ENCODE assay signal across 20 mouse cellular contexts in genomic region chr6:145358001-145358400, GRCm38 (mm10).
DNase-seq lines count a peak whose midpoint lies in the region; ATAC-seq and TF ChIP-seq lines count a peak whose summit lies in the region.
"Had no signal": no experiment of that assay in that cellular context is flagged by ENCODE, and none has a peak within 500 bp of the region (broad histone marks: within the 10 kb centered on the region; RNA-seq: fewer than 3 reads in every experiment).

No protein-coding gene starts in this region.

- ATAC-seq in midbrain, embryonic 13.5 days, result no peak
- ATAC-seq in midbrain, embryonic 11.5 days (ENCODE audit: low FRiP score), result no peak
- ATAC-seq in embryonic facial prominence, embryonic 13.5 days (ENCODE audit: insufficient number of reproducible peaks, insufficient read depth, low FRiP score, low TSS enrichment, low read depth), result no peak
- ATAC-seq in limb, embryonic 13.5 days (ENCODE audit: low FRiP score, low read depth), result peak; percentile 26; the same call in 1 of the 2 replicates
- no peak for ATAC-seq in stomach, postnatal 0 days (ENCODE audit: low FRiP score, low TSS enrichment)
- ATAC-seq: forebrain, embryonic 13.5 days; forebrain, postnatal 0 days; hindbrain, postnatal 0 days had no signal

- no peak overlapping the region for H3K4me2 ChIP-seq in midbrain, embryonic 13.5 days (replicated peaks)
- H3K4me2 ChIP-seq in midbrain, embryonic 11.5 days, result no peak overlapping the region
- H3K4me2 ChIP-seq in embryonic facial prominence, embryonic 13.5 days, result peak overlapping the region; percentile 1; the same call in 1 of the 2 replicates
- no peak overlapping the region for H3K4me2 ChIP-seq in limb, embryonic 13.5 days (replicated peaks)
- no peak overlapping the region for H3K4me2 ChIP-seq in stomach, postnatal 0 days (replicated peaks; ENCODE audit: low read depth)
- H3K4me2 ChIP-seq: forebrain, embryonic 13.5 days; hindbrain, embryonic 13.5 days had no signal

- H3K4me3 ChIP-seq in midbrain, embryonic 13.5 days (replicated peaks), result no peak overlapping the region
- H3K4me3 ChIP-seq in midbrain, embryonic 11.5 days (ENCODE audit: low read depth, low read length), result no peak overlapping the region
- no peak overlapping the region for H3K4me3 ChIP-seq in embryonic facial prominence, embryonic 13.5 days
- H3K4me3 ChIP-seq in limb, embryonic 13.5 days, result no peak overlapping the region
- H3K4me3 ChIP-seq in stomach, postnatal 0 days (ENCODE audit: low read depth, low read length), result no peak overlapping the region
- H3K4me3 ChIP-seq: forebrain, embryonic 13.5 days; heart, embryonic 10.5 days; hindbrain, embryonic 13.5 days had no signal

- H3K9ac ChIP-seq in midbrain, embryonic 13.5 days (replicated peaks), result 0 out of 2 replicates have a peak overlapping the region, but pooled peaks have one; percentile 14
- no peak overlapping the region for H3K9ac ChIP-seq in midbrain, embryonic 11.5 days (ENCODE audit: low read length)
- H3K9ac ChIP-seq in embryonic facial prominence, embryonic 13.5 days, result no peak overlapping the region
- no peak overlapping the region for H3K9ac ChIP-seq in limb, embryonic 13.5 days
- H3K9ac ChIP-seq in stomach, postnatal 0 days (ENCODE audit: low read length), result no peak overlapping the region
- H3K9ac ChIP-seq: forebrain, embryonic 13.5 days; forebrain, postnatal 0 days; hindbrain, embryonic 13.5 days had no signal

- H3K4me1 ChIP-seq in midbrain, embryonic 13.5 days (replicated peaks), result peaks cover 4% of the 10 kb centered on the region; the same call in 1 of the 2 replicates
- no peaks in the 10 kb centered on the region for H3K4me1 ChIP-seq in midbrain, embryonic 11.5 days (ENCODE audit: control insufficient read depth, insufficient read depth, low read length)
- peaks cover 49% of the 10 kb centered on the region for H3K4me1 ChIP-seq in embryonic facial prominence, embryonic 13.5 days
- peaks cover 53% of the 10 kb centered on the region for H3K4me1 ChIP-seq in limb, embryonic 13.5 days
- H3K4me1 ChIP-seq in stomach, postnatal 0 days (replicated peaks; ENCODE audit: control insufficient read depth, insufficient read depth), result no peaks in the 10 kb centered on the region
- H3K4me1 ChIP-seq: forebrain, embryonic 13.5 days; hindbrain, embryonic 13.5 days had no signal

- H3K36me3 ChIP-seq in midbrain, embryonic 13.5 days, result no peaks in the 10 kb centered on the region
- no peaks in the 10 kb centered on the region for H3K36me3 ChIP-seq in midbrain, embryonic 11.5 days (ENCODE audit: control insufficient read depth, insufficient read depth, low read length)
- H3K36me3 ChIP-seq in embryonic facial prominence, embryonic 13.5 days, result no peaks in the 10 kb centered on the region
- no peaks in the 10 kb centered on the region for H3K36me3 ChIP-seq in limb, embryonic 13.5 days
- H3K36me3 ChIP-seq in stomach, postnatal 0 days (ENCODE audit: control insufficient read depth, insufficient read depth, low read length), result no peaks in the 10 kb centered on the region
- H3K36me3 ChIP-seq: heart, embryonic 10.5 days; hindbrain, embryonic 13.5 days had no signal

- no peak for TF ChIP-seq CTCF in stomach, postnatal 0 days (IDR thresholded peaks at IDR 0.05; ENCODE audit: low read depth)

- intact Hi-C loops in heart, postnatal 10 days (cut with DNase I), result no loop called here

- DNase-seq in midbrain, embryonic 11.5 days (ENCODE audit: low spot score, missing footprints), result no peak
- DNase-seq in lung, postnatal 4 days, result no peak
- no peak for DNase-seq in stomach, postnatal 0 days (ENCODE audit: low spot score)
- no peak for DNase-seq in heart, postnatal 10 days
- DNase-seq: adrenal gland, adult 2 months; adrenal gland, postnatal 25 days; cerebellum, adult 2 months; cerebellum, postnatal 14 days; embryo, embryonic 11 days; forebrain, postnatal 0 days; gastrocnemius, postnatal 25 days; heart, postnatal 14 days had no signal

- TF ChIP-seq EP300 in stomach, postnatal 0 days (optimal IDR thresholded peaks at IDR 0.05), result no peak

- 0 out of 2 replicates have a peak, but pooled peaks cover 4% of the 10 kb centered on the region for H3K9me3 ChIP-seq in midbrain, embryonic 13.5 days
- H3K9me3 ChIP-seq in midbrain, embryonic 11.5 days (ENCODE audit: control insufficient read depth, low read length), result peaks cover 3% of the 10 kb centered on the region; the same call in 1 of the 2 replicates
- no peaks in the 10 kb centered on the region for H3K9me3 ChIP-seq in embryonic facial prominence, embryonic 13.5 days
- peaks cover 6% of the 10 kb centered on the region; the same call in 1 of the 2 replicates for H3K9me3 ChIP-seq in limb, embryonic 13.5 days
- no peaks in the 10 kb centered on the region for H3K9me3 ChIP-seq in stomach, postnatal 0 days (ENCODE audit: control insufficient read depth, low read length)
- H3K9me3 ChIP-seq: forebrain, embryonic 13.5 days; heart, embryonic 10.5 days; hindbrain, embryonic 13.5 days had no signal

- H3K27ac ChIP-seq in midbrain, embryonic 13.5 days, result no peak overlapping the region
- H3K27ac ChIP-seq in midbrain, embryonic 11.5 days (ENCODE audit: low read depth, low read length), result no peak overlapping the region
- peak overlapping the region; percentile 85 for H3K27ac ChIP-seq in embryonic facial prominence, embryonic 13.5 days
- H3K27ac ChIP-seq in limb, embryonic 13.5 days, result peak overlapping the region; percentile 67; the same call in 1 of the 2 replicates
- H3K27ac ChIP-seq in stomach, postnatal 0 days (replicated peaks), result no peak overlapping the region
- H3K27ac ChIP-seq: forebrain, embryonic 13.5 days; heart, embryonic 10.5 days; hindbrain, embryonic 13.5 days; hindbrain, postnatal 0 days had no signal

- WGBS in midbrain, embryonic 13.5 days, result 80% methylated on average over 9 of the region's 9 CpGs
- WGBS in midbrain, embryonic 11.5 days, result 80% methylated on average over 9 of the region's 9 CpGs
- 24% methylated on average over 9 of the region's 9 CpGs for WGBS in embryonic facial prominence, embryonic 13.5 days
- WGBS in limb, embryonic 13.5 days, result 33% methylated on average over 9 of the region's 9 CpGs
- WGBS in stomach, postnatal 0 days, result 50% methylated on average over 9 of the region's 9 CpGs

- H3K27me3 ChIP-seq in midbrain, embryonic 13.5 days, result no peaks in the 10 kb centered on the region
- no peaks in the 10 kb centered on the region for H3K27me3 ChIP-seq in midbrain, embryonic 11.5 days (ENCODE audit: control insufficient read depth, insufficient read depth, low read length)
- peaks cover 4% of the 10 kb centered on the region; the same call in 1 of the 2 replicates for H3K27me3 ChIP-seq in embryonic facial prominence, embryonic 13.5 days
- no peaks in the 10 kb centered on the region for H3K27me3 ChIP-seq in limb, embryonic 13.5 days
- no peaks in the 10 kb centered on the region for H3K27me3 ChIP-seq in stomach, postnatal 0 days (ENCODE audit: control insufficient read depth, insufficient read depth, low read length)
- H3K27me3 ChIP-seq: CH12.LX; hindbrain, embryonic 13.5 days had no signal

Comparison
In these comparisons a context has a peak if more than half of its experiments do, and no peak if none do; other contexts are left out.
1. H3K27ac ChIP-seq: peak in embryonic facial prominence, embryonic 13.5 days (single experiment) and limb, embryonic 13.5 days (single experiment); none in midbrain, embryonic 13.5 days (single experiment), midbrain, embryonic 11.5 days (single experiment) and stomach, postnatal 0 days (single experiment).